Mouse (Mus musculus) adipocyte (in vitro differentiated cells): Measurements from ENCODE around the gene Prkag2.
A peak's percentile ranks its signal among the peaks of the same experiment; 100 is the strongest.
"Not testable (repeated sequence)": the region's sequence is repeated elsewhere in the genome, so short reads cannot be mapped to it uniquely, and the experiment has no call there.

Experiments used
- DNase-seq: peaks from one replicate; pipeline ENCODE4 v3.0.0-alpha.2; 2016; ENCODE audit warnings: low spot score

Gene Prkag2

DNA sequence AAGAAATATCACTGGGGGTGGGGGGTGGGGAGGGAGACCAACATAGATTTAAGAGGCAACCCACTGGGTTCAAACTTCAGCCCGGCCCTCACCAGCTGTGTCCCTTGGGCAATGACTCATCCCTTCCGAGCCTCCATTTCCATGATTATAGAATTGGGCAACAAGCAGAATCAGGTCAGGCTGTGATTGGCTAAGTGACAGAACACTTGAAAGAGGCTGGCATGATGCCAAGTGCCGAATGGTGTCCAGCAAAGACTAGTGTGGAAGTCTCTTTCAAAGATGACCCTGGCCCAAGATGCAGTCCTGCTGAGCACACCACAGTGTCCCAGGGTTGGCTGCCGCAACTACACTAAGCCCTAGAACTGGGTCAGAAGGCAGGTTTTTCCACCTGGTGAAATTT, 14.2 kb downstream of the Prkag2 start:
- DNase-seq: peak; percentile 96

DNA sequence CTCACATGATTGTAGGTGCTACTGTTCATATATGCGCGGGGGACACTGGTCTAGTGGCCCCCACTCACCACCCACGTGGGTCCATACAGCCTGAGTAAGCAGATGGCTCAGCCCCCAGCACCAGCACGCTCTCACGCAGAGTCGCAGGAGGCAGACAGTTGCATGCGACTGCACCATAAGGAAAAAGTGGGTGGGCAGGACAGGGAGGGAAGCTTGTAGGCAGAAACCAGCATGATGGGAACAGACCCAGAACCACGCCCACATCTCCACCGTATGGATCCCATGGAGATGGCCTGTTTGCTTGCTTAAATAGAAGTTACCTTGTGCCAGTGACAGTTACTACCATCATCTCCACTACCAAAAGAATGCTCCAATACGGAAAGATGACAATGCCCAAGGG, 15.3 kb downstream of the Prkag2 start:
- DNase-seq: no peak

DNA sequence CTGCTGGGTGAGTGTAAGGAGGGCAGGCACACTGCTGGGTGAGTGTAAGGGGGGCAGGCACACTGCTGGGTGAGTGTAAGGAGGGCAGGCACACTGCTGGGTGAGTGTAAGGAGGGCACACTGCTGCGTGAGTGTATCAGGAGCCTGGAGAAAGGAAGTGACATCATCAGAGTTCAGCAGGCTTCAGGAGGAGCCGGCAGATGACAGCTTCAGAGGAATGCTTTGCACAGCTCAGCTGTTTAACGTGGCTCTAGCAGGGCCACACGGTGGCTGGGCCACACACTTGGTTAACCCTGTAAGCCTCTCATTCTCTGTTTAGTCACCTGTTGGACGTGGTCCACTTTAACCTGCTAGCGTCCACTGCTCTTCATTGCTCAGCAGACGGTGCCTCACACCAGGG, 16.6 kb downstream of the Prkag2 start:
- DNase-seq: no peak

DNA sequence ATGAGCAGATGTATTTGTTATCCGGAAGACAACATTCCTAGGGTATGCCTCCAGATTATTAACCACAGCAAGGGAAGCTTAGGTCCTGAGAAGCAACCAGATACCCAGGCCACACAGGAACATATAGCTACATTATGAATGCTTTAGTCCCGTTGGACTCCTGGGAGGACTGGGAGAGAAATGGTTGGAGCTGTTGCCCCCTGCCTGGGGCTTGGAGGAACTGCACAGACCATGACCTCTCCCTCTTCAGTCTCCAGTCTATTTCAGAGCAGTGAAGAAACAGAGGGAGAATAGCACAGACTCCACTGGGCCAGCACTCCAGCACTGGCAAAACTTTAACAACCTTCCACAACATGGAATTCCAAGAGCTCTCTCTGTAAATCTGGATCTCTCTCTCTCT, 17.9 kb downstream of the Prkag2 start:
- peak; percentile 85 for DNase-seq

DNA sequence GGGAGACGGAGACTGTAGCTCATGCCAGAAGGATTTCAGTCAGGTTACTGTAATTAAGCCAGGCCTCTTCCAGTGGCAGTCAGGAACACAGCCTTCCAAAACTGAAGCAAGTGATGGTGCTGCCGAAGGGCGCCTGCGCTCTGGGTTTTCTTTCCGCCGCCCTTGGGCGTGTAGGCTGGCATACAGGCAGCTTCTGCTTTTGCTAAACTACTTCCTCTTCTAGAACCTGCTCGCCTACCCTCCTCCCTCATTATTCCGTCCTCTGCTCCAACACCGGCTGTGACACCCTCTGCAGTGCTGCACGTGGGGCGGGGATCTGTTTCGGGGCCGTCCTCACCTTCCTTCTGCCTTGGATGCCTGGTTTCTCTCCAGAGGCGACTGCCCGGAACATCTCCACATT, 18.9 kb downstream of the Prkag2 start:
- no peak for DNase-seq

DNA sequence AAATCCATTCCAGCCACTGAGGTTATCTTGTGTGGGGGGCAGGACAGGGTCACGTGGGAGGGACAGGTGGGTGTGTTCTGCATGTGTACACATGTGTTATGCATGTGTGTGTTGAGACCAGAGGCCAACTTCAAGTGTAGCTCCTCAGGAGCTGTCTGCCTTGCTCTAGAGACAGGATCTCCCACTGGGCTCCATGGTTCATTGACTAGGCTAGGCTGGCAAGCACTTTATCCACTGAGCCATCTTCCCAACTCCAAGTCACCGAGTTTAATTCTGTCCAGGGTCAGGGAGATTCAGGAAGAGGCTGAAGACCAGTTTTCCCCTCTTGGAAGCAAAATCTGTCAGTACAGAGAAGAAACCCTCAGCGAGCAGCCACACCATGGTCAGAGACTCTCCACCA, 19.4 kb downstream of the Prkag2 start:
- no peak for DNase-seq

DNA sequence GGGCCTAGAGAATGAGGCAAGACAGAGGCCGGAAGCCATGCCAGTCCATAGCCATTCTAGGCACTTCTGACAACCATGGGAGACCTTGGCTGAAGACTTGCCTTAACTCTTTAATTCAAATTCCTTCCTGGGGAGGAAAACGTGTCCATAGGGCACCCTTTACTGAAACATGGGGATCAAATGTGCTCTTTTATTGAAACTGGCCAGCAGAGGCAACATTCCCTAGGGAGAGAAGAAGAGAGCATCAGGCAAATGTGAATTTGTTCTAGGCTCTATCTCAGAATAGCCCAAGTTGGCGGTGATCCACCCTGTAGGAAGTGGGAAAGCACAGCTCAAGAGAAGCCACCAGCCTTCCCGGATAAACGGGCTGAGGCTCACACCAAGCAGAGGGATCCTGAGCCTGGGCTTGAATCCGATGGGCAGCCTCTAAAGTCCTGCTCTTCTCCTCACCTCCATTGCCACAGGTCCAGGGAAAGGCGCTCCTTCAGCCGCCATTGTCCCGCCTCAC, 19.9 kb downstream of the Prkag2 start:
- DNase-seq: no peak

DNA sequence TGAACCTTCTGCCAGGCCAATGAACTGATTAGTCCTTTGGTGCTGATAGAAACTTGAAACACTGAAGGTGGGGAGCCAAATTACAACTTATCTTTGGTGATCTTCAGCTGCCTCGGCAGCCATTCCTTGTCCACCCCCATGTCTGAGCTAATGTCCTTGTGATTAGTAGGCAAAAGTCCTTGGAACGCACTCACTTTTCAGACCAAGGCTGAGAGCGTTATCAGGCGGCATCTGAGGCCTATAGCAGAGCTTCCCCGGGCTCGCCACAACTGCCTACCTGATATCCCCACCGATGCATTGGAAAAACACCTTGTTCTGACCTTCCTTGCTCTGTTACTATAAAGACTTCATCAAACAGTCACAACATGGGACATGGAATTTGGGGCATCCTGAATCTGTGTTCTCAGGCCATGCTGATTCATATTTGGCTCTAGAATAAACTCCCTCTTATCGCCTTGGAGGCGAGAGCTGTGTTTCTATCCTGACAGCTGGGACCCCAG, 20.6 kb downstream of the Prkag2 start:
- DNase-seq: no peak

DNA sequence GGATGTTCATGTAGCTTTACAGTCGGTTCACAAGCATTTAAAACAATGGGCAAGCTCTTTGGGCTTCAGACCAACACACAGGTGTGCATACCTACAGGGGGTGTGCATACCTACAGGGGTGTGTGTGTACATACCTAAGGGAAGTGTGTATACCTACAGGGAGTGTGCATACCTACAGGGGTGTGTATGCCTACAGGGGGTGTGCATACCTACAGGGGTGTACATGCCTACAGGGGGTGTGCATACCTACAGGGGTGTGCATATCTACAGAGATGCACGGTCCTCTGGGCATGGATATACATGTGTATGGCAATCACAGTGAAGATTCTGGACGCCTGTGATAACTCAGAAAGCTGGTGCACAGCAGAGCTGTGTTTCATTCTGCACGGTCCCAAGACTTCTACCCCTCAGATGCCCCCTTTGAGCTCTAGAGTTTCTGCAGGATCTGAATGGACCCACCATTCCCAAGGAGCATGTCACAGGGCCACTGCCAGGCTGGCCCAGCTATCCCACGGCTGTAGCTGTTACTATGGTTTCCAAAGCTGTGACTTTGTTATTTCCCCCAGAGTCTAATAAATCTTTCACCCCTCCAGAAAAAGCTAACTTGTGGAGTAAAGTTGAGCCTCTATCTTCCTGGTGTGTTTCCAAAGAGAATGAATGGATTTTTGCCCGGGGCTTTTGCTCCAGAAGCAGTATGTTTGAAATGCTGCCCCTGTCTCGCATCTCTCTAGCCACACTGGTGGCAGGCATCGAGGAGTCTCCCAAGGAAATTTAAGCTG, 22.4 kb downstream of the Prkag2 start:
- peak; percentile 91 for DNase-seq

DNA sequence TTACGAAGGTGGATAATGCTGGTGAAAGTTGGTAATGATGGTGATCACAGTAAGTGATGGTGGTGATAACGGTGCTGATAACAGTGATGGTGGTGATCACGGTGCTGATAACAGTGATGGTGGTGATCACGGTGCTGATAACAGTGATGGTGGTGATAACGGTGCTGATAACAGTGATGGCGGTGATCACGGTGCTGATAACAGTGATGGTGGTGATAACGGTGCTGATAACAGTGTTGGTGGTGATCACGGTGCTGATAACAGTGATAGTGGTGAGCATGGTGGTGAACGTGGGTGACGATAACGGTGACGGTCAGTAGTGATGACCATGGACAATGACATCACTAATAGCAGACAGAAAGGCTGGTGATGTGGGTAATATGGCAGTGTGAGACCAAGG, 23.2 kb downstream of the Prkag2 start:
- not testable (repeated sequence) for DNase-seq

DNA sequence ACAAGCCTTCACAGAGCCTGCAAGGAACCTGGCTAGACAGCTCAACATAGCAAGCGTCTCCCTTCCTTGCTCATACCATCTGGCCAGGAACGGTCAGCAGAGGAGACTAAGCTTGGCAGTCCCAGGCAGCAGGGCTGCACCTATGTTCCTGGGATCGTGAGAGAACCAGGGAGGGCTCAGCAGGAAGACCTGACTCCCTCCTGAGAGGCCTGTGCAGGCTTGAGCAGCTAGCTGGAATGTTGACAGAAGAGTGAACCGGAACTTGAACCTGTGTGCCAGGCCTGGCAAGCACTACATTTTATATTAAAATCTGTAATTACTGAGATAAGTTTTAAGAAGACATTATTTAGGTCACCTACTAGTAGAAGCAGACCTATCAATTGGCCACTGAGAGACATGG, 24.8 kb downstream of the Prkag2 start:
- DNase-seq: no peak

DNA sequence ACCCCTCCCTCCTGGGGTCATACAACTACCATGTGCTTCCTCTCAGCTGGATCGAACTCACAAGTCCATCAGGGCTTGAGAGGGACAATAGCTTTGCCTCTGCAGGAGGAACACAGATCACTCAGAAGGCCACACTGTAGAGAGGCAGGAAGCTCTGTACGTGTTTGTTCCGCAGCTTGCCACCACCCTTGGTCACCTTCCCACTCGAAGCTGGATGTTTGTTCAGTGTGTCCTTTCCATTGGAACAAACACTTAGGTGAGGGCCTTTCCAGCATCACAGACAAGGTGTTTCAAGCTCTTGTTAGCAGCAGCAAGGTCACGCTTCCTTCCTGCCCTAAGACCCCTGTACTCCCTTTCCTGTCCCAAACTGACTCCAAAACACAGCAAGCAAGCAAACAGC, 30.6 kb downstream of the Prkag2 start:
- DNase-seq: no peak

DNA sequence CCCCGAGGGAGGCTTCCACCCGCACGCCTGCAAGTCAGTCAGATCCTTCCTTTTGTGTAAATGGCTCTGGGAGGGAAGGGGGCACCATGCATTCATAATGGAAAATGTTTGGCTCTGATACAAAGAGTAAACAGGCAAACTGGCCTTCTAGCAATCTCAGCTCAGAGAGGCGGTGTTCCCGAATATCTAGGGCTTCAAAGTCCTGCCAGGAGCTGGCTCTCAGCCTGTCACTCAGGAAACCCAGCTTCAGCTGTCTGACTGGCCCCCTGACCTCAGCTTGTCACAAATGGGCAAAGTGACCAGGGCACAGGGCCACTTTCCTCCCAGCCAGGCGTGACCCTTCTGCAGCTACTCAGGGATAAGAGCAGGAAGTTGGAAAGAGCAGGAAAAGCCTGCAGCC, 33.3 kb downstream of the Prkag2 start:
- peak; percentile 63 for DNase-seq

DNA sequence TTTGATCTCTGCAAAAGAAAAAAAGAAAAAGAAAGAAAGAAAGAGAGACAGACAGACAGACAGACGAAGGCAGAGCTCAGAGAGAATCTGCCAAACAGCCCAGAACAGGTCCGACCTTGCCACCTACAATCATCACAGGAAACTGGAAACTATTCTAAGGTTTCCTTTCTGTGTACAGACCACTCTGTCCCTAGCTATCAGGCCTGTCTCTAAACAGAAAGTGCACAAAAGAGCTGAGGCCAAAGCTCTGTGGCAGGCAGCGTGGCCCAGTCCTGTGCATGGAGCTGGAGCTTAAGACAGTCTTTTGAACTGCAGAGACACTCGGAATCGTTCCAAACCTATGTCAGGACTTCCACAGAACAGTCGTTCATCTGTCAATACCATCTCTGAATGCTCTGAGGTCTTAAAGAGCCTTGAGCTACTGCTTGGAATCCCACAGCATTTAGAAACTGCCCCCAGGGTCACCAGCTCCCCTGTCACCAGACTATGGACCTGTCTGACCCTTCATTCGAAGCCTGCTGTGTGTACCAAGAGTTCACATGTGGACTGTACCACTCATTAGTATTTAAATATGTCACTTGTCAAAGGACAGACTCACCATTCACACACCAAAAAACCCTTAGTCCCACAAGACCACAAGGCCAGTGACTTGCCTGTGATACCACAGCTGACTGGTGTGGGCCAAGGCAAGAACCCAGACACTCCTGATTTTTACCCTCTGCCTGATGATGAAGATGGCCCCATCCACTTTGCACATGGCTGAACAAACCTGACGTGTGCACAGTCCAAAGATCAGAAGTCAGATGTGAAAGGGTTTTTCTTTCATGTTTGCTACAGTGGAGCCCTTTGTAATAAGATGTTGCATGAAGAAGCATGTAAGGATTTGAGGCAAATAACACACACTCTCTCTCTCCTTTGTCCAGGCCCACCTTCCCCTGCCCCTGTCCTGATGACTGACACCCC, 35.9 kb downstream of the Prkag2 start:
- DNase-seq: no peak

DNA sequence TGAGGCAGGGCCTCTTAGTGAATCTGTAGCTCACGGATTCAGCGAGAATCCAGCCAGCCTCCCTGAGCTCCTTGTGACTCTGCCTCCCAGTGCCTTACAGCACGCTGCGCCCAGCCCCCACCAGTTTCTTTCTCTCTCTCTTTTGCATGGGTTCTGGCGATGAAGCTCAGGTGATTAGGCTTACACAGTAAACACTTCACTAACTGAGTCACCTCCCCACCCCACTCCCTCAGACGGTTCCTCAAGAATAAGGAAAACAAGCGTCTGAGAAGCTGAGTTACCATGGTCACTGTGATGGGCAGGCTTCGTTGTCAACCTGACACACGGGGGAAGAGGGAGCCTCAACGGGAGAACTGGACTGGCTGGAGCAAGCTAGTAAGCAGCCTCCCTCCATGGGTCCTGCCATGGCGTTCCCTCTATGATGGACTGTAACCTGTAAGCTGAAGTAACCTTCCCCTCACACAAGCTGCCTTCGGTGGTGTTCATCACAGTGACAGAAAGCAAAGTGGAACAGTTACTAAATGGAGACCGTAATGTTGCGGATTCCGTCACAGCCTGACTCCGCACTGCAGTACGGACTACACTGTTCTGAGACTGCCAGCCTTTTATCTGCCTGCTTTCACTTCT, 37.8 kb downstream of the Prkag2 start:
- DNase-seq: no peak

DNA sequence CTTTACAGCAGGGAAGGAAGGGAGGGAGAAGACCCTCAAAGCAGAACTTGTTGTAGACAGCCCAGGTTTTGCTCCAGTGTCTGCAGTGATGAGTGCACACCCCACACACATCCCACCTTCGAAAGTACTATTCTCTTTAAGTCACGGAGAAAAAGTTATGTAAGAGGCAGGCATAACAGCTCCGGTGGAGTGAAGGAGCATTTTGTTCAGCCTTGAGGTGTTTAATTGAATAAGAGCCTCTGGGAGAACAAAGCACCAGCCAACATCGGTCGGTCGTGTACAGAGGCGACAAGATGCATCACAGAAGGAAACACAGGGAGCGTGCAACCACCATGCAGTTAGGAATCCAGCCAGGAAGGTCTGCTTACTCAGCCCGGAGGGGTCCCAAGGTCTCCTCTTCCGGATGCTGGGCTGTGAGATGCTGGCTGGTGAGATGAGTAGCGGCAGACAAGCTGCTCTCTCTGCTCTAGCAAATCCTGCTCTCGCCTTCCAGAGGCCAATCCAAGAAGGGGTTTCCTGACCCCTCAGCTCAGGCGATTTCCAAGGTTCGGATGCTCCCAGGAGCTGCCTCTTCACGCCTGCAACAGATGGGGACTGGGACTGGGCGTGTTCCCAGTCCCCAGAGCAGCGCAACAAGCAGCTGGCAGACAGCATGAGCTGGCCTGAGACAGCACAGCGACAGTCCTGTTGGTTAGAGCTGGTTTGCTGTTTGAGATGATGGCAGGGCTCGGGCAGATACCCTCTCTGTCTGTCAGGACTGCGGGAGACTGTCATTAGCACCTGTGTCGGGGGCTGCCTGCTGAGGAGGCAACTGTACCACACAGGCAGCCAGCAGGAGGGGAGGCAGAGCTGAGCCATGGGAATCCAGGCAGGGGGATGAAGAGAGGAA, 41.3 kb downstream of the Prkag2 start:
- DNase-seq: no peak

DNA sequence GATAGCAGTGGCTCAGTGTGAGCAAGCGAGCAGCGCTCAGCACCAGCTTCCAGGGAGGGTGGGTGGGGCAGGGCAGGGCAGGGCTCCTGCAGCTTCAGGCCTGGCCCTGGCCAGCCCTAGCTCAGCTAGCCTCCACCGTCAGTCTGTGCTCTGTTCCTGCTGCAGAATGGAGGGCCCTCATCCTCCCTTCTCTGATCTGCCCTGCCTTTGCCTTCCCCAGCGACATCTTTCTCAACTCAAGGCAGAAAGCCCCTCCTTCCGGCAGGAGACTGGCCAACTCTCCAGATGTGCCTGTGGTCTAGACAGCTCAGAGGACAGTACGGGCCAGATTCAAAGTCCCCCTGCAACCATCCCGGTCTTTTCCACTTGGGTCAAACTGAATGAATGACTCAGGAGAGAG, 42.0 kb downstream of the Prkag2 start:
- no peak for DNase-seq

DNA sequence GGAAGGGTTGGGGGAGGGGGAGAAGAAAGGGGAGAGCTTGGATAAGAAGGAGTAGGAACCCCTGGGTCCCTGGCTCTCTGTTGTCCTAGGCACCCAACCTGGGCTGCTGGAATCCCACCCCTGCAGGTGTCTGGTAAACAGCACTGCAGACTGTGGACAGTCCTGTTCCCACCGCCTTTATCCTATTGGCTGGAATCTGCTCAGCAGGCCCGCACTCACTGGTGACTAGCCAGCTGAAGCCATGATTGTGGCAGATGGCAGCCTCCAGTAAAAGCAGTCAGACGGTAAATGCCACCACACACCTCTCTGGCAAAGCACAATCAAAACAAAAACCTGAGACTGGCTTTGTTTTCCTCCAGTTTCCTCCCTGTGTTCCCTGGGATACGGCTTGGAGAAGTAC, 45.2 kb downstream of the Prkag2 start:
- DNase-seq: no peak

DNA sequence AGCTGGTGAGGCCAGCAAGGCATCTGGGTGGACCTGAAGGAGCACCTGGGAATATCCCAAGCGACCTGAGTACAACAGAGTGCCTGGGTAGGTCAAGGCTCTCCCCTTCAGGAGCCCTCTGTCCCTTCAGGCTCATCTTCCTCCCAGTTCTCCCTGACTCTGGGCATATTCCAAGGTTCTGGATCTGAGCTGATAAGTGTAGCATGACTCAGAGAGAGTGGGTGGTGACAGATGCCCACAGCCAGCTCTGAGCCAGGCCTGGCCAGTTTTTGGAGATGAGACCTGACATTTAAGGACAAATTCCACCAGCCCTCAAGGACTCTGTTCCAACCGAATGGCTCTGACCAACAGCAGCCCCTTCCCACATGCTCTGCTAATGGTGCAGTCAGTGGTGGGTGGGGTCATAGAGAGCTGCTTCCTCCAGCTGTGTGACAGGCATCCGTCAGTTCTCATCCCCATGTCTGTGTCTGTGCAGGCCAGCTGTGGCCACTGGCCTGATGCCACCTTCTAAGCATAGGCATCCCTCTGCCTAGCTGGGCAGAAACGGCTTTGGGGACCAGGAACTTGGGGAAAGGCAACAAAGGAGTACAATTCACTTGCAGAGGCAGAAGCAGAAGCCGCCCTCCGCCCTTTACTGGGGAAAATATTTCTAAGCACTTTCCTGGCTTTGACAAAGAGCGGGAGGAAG, 46.3 kb downstream of the Prkag2 start:
- DNase-seq: no peak

DNA sequence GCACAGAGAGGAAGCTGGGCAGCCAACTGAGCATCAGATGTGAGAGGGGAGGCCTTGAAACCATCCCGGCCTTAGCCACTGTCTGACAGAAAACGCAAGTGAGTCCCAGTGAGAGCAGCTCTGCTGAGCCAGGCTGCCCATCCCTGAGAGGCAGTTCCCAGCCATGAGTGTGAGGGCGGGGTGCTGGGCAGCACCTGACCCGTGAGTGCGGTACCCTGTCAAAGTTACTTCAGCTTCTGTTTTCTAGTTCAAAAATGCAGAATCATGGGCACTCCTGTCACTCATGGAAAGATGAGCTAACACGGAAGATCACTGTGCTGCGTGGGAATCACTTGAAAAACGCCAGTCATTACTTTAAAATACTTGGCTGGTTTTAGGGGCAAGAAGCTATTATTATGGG, 49.6 kb downstream of the Prkag2 start:
- DNase-seq: no peak

DNA sequence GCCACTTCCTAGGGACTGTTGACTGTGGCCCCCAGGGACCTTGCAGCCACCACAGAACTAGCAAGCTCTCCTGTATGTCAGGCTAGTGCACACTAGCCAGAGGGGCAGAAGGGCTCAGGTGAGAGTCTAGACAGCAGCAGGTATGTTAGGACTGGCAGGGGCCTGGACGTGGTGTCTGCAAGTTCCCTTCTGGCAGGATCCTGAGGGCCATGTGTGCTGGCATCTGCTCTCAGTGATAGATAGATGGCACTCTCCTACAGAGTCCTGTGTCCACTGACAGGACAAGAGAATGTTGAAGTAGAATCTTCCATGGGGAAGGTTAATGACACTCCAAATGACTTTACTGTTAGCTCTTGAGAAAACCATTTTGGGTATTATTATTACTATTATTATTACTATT, 52.8 kb downstream of the Prkag2 start:
- peak; percentile 22 for DNase-seq
